Mouse (Mus musculus) hindbrain, embryonic 16.5 days (tissue): ENCODE measurements around the gene Slc22a14. TPM values are rescaled to one million over a fixed set of nuclear protein-coding genes. Genes with fewer than 3 reads are reported as not detected.
"Not testable (repeated sequence)": the region's sequence is repeated elsewhere in the genome, so short reads cannot be mapped to it uniquely, and the experiment has no call there.

Source experiments
- ATAC-seq: fragments of 200-750 bp; cut with Nextera tagmentation; 2 replicates; pipeline ENCODE4 v1.8.0; 2017; ENCODE audit warnings: moderate TSS enrichment, moderate library complexity
- H3K27ac ChIP-seq: fragments of 300-500 bp; sonication (generic); 2 replicates; pipeline ENCODE4 v1.5.1; 2014; ENCODE audit warnings: low read depth, mild to moderate bottlenecking, control low read depth, low read length, moderate library complexity
- H3K27me3 ChIP-seq: fragments of 300-500 bp; sonication (generic); replicated peaks from 2 replicates; pipeline ENCODE4 v1.6.1; 2014; ENCODE audit warnings: low read length; ENCODE audit not compliant: control insufficient read depth, insufficient read depth
- H3K36me3 ChIP-seq: fragments of 300-500 bp; sonication (generic); 2 replicates; pipeline ENCODE4 v1.6.1; 2014; ENCODE audit warnings: mild to moderate bottlenecking, low read length, moderate library complexity, mixed read lengths; ENCODE audit not compliant: control insufficient read depth, insufficient read depth
- H3K4me1 ChIP-seq: fragments of 300-500 bp; sonication (generic); 2 replicates; pipeline ENCODE4 v1.6.1; 2014; ENCODE audit warnings: low read depth, low read length; ENCODE audit not compliant: control insufficient read depth, insufficient read depth
- H3K4me2 ChIP-seq: fragments of 300-500 bp; sonication (generic); 2 replicates; pipeline ENCODE4 v1.6.1; 2014; ENCODE audit warnings: mild to moderate bottlenecking, low read length, control low read depth, moderate library complexity
- H3K4me3 ChIP-seq: fragments of 300-500 bp; sonication (generic); 2 replicates; pipeline ENCODE4 v1.5.1; 2014; ENCODE audit warnings: mild to moderate bottlenecking, low read length, control low read depth, moderate library complexity
- H3K9ac ChIP-seq: fragments of 300-500 bp; sonication (generic); 2 replicates; pipeline ENCODE4 v1.6.1; 2014; ENCODE audit warnings: low read depth, mild to moderate bottlenecking, control low read depth, low read length, moderate library complexity
- H3K9me3 ChIP-seq: fragments of 300-500 bp; sonication (generic); 2 replicates; pipeline ENCODE4 v1.6.1; 2014; ENCODE audit warnings: mild to moderate bottlenecking, low read length, moderate library complexity; ENCODE audit not compliant: control insufficient read depth
- WGBS: fragments of 180-500 bp; shearing (Covaris S2); extraction: QIAGEN DNeasy Blood & Tissue Kit; methylation state at CpG from one replicate; pipeline ENCODE4 v1.1.7; 2014; 5-methylcytosine and 5-hydroxymethylcytosine counted together
- polyA plus RNA-seq: library from polyadenylated mRNA; unstranded; fragments of >200 nt; fragmentation: Nextera tagmentation; extraction: Ambion mirVana; gene quantifications from 2 replicates; pipeline ENCODE4 v1.2.1, GENCODE M21; 2015

Gene Slc22a14
- polyA plus RNA-seq, 1 experiment from 2014 or later = 0.08 TPM

- Histone ChIP-seq H3K9ac (no peak overlapping the region), H3K4me1 (no peaks in the 10 kb centered on the region), H3K4me3 (no peak overlapping the region), H3K27ac (no peak overlapping the region), H3K36me3 (peaks cover 3% of the 10 kb centered on the region; the same call in 1 of the 2 replicates), H3K9me3 (no peaks in the 10 kb centered on the region), H3K4me2 (no peak overlapping the region), H3K27me3 (no peaks in the 10 kb centered on the region)
- ATAC-seq = no peak
- WGBS = 89% methylated on average over 3 of the region's 3 CpGs
Observed at GRCm38 (mm10) chr9:119290791-119291190, 74.6 kb downstream of the Slc22a14 start.

- H3K4me1 ChIP-seq = peaks cover 3% of the 10 kb centered on the region; the same call in 1 of the 2 replicates
- no peak overlapping the region for H3K4me3 ChIP-seq
- no peak overlapping the region for H3K27ac ChIP-seq
- H3K4me2 ChIP-seq = no peak overlapping the region
- WGBS = 85% methylated on average over 5 of the region's 5 CpGs
- H3K9ac ChIP-seq = no peak overlapping the region
- no peak for ATAC-seq
- H3K27me3 ChIP-seq = no peaks in the 10 kb centered on the region
- no peaks in the 10 kb centered on the region for H3K9me3 ChIP-seq
- peaks cover 5% of the 10 kb centered on the region; the same call in 1 of the 2 replicates for H3K36me3 ChIP-seq
Observed at GRCm38 (mm10) chr9:119280894-119281682, 84.3 kb downstream of the Slc22a14 start.

DNA sequence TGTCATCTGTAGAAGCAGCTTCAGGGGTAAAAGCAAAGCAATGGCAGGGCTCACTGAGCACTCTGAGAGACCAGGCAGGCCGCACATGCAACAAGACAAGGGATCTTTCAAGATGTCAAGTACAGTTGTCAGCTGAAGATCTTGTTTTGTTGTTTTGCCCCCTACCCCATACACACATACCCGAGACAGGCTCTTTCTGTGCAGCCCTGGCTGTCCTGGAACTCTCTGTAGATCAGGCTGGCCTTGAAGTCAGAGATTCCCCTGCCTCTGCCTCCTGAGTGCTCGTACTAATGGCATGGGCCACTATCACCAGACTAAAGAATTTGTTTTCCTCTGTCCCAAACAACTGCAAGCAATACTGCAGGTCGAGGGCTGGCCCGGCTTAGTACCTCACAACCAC is 87.3 kb downstream of the Slc22a14 start:
- H3K4me3 ChIP-seq = no peak overlapping the region
- H3K4me2 ChIP-seq = no peak overlapping the region
- H3K4me1 ChIP-seq = peaks cover 3% of the 10 kb centered on the region; the same call in 1 of the 2 replicates
- ATAC-seq = no peak
- no peaks in the 10 kb centered on the region for H3K9me3 ChIP-seq
- no peak overlapping the region for H3K27ac ChIP-seq
- H3K9ac ChIP-seq = no peak overlapping the region
- H3K27me3 ChIP-seq = no peaks in the 10 kb centered on the region
- 95% methylated on average over 5 of the region's 5 CpGs for WGBS
- H3K36me3 ChIP-seq = peaks cover 3% of the 10 kb centered on the region; the same call in 1 of the 2 replicates

DNA sequence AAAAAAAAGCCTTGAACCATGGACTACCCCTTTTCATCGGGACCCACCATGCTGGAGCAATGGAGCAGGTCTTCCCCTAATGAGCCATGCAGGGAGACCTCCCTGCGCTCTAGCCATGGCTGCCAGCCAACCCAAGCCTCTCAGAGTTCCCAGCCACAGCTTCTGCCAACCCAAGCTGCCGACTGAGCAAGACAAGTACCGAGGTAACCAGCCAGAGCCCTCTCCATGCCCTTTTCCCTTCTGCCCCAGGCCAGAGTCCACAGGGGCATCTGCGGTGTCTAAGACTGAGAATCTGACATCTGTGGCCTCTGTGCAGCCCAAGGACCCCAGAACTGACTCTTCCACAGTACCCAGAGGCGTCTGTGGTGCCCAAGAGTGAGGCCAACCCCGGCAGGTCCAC is 89.0 kb downstream of the Slc22a14 start:
- peaks cover 3% of the 10 kb centered on the region; the same call in 1 of the 2 replicates for H3K4me1 ChIP-seq
- H3K27ac ChIP-seq = no peak overlapping the region
- no peak overlapping the region for H3K4me2 ChIP-seq

DNA sequence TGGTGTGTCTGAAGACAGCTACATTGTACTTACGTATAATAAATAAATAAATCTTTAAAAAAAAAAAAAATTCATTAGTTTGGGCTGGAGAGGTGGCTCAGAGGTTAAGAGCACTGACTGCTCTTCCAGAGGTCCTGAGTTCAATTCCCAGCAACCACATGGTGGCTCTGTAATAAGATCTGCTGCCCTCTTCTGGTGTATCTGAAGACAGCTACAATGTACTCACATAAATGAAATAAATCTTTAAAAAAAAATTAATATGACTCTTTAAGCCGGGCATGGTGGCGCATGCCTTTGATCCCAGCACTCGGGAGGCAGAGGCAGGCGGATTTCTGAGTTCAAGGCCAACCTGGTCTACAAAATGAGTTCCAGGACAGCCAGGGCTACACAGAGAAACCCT is 90.5 kb downstream of the Slc22a14 start:
- not testable (repeated sequence) for H3K36me3 ChIP-seq, H3K4me2 ChIP-seq, H3K4me1 ChIP-seq, ATAC-seq, H3K27me3 ChIP-seq, H3K9ac ChIP-seq, H3K9me3 ChIP-seq, H3K4me3 ChIP-seq, H3K27ac ChIP-seq
- WGBS = 94% methylated on average over 5 of the region's 5 CpGs

More for the DNA sequence above, 89.0 kb downstream of the Slc22a14 start:
- Histone ChIP-seq H3K9ac (no peak overlapping the region), H3K27me3 (no peaks in the 10 kb centered on the region), H3K9me3 (no peaks in the 10 kb centered on the region), H3K36me3 (peaks cover 3% of the 10 kb centered on the region; the same call in 1 of the 2 replicates), H3K4me3 (no peak overlapping the region)
- peak; percentile 24; the same call in 1 of the 2 replicates for ATAC-seq
- WGBS = 65% methylated on average over 7 of the region's 7 CpGs

DNA sequence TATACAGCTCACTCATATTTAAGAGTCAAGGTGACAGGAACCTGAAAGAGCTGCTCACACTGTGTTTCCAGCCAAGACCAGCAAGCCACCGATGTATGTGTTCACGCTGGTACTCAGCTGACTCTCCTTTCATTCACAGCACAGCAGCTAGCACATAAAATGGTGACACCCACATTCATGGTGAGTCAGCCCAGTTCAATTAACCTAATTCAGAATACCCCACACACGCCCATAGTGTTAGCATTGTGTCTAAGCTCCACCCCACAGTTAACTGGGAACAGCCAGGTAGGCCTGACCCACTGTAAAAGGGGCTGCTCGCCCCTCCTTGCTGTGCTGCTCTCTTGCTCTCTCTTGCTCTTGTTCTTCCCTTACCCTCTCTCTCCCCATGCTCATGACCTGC is 93.9 kb downstream of the Slc22a14 start:
- peaks cover 7% of the 10 kb centered on the region; the same call in 1 of the 2 replicates for H3K36me3 ChIP-seq
- H3K4me3 ChIP-seq = no peak overlapping the region
- 79% methylated on average over 4 of the region's 4 CpGs for WGBS
- ATAC-seq = no peak
- H3K4me2 ChIP-seq = no peak overlapping the region
- no peaks in the 10 kb centered on the region for H3K27me3 ChIP-seq
- H3K4me1 ChIP-seq = peaks cover 1% of the 10 kb centered on the region; the same call in 1 of the 2 replicates
- no peak overlapping the region for H3K27ac ChIP-seq
- no peak overlapping the region for H3K9ac ChIP-seq
- H3K9me3 ChIP-seq = no peaks in the 10 kb centered on the region

GRCm38 (mm10) chr9:119268588-119269145 is 96.7 kb downstream of the Slc22a14 start:
- ATAC-seq = no peak
- Histone ChIP-seq H3K4me3 (no peak overlapping the region), H3K9ac (no peak overlapping the region), H3K9me3 (no peaks in the 10 kb centered on the region), H3K4me2 (no peak overlapping the region), H3K27ac (no peak overlapping the region), H3K4me1 (no peaks in the 10 kb centered on the region), H3K36me3 (peaks cover 12% of the 10 kb centered on the region), H3K27me3 (no peaks in the 10 kb centered on the region)
- WGBS = 96% methylated on average over 11 of the region's 11 CpGs

- H3K4me1 ChIP-seq = no peaks in the 10 kb centered on the region
- no peak overlapping the region for H3K4me3 ChIP-seq
- no peak overlapping the region for H3K9ac ChIP-seq
- H3K27me3 ChIP-seq = no peaks in the 10 kb centered on the region
- peaks cover 12% of the 10 kb centered on the region for H3K36me3 ChIP-seq
- no peaks in the 10 kb centered on the region for H3K9me3 ChIP-seq
- H3K27ac ChIP-seq = no peak overlapping the region
- no peak for ATAC-seq
- H3K4me2 ChIP-seq = no peak overlapping the region
- 92% methylated on average over 6 of the region's 6 CpGs for WGBS
Observed at GRCm38 (mm10) chr9:119268120-119268519, 97.2 kb downstream of the Slc22a14 start.

DNA sequence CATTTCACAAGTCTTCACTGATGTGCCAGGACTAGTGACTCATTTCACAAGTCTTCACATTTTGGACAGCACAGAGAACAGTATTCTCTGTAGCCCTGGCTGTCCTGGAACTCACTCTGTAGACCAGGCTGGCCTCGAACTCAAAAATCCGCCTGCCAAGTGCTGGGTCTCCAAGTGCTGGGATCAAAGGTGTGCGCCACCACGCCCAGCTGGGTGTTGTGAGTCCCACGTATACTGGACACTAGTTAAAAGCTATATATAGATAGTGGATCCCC is 99.3 kb downstream of the Slc22a14 start:
- not testable (repeated sequence) for H3K4me1 ChIP-seq, ATAC-seq, H3K27ac ChIP-seq, H3K4me3 ChIP-seq, H3K9me3 ChIP-seq, H3K4me2 ChIP-seq, H3K27me3 ChIP-seq, H3K9ac ChIP-seq
- H3K36me3 ChIP-seq = peaks cover 12% of the 10 kb centered on the region
- WGBS = 94% methylated on average over 5 of the region's 5 CpGs
